Mouse (Mus musculus) midbrain, postnatal 0 days (tissue): ENCODE data around the gene Grrp1. TPM values are rescaled to one million over a fixed set of nuclear protein-coding genes. Genes with fewer than 3 reads are reported as not detected.

Experiments used
- ATAC-seq: fragments of 200-750 bp; cut with Nextera tagmentation; 2 replicates; pipeline ENCODE4 v1.8.0; 2017; ENCODE audit warnings: moderate number of reproducible peaks, mild to moderate bottlenecking, moderate TSS enrichment, moderate library complexity; ENCODE audit not compliant: low FRiP score
- DNase-seq: peaks from one replicate; pipeline ENCODE4 v3.0.0-alpha.2; 2015; ENCODE audit warnings: low spot score
- H3K27ac ChIP-seq: fragments of 300-500 bp; sonication (generic); 2 replicates; pipeline ENCODE4 v1.5.1; 2014; ENCODE audit warnings: low read depth, mild to moderate bottlenecking, low read length, mixed read lengths
- H3K27me3 ChIP-seq: fragments of 300-500 bp; sonication (generic); 2 replicates; pipeline ENCODE4 v1.6.1; 2014; ENCODE audit warnings: low read length, control low read depth, mixed read lengths; ENCODE audit not compliant: insufficient read depth
- H3K36me3 ChIP-seq: fragments of 300-500 bp; sonication (generic); 2 replicates; pipeline ENCODE4 v1.6.1; 2014; ENCODE audit warnings: low read length, control low read depth, mixed read lengths; ENCODE audit not compliant: insufficient read depth
- H3K4me1 ChIP-seq: fragments of 300-500 bp; sonication (generic); 2 replicates; pipeline ENCODE4 v1.6.1; 2014; ENCODE audit warnings: mild to moderate bottlenecking, control low read depth, antibody characterized with exemption, low read length, mixed read lengths; ENCODE audit not compliant: insufficient read depth
- H3K4me2 ChIP-seq: fragments of 300-500 bp; sonication (generic); 2 replicates; pipeline ENCODE4 v1.6.1; 2014; ENCODE audit warnings: low read depth, mild to moderate bottlenecking, low read length, mixed read lengths; ENCODE audit not compliant: poor library complexity, severe bottlenecking
- H3K4me3 ChIP-seq: fragments of 300-500 bp; sonication (generic); 2 replicates; pipeline ENCODE4 v1.5.1; 2014; ENCODE audit warnings: low read depth, mild to moderate bottlenecking, low read length, moderate library complexity
- H3K9ac ChIP-seq: fragments of 300-500 bp; sonication (generic); replicated peaks from 2 replicates; pipeline ENCODE4 v1.6.1; 2014; ENCODE audit warnings: mild to moderate bottlenecking, low read length, moderate library complexity, mixed read lengths; ENCODE audit not compliant: poor library complexity, severe bottlenecking
- H3K9me3 ChIP-seq: fragments of 300-500 bp; sonication (generic); 2 replicates; pipeline ENCODE4 v1.6.1; 2016; ENCODE audit warnings: low read length, control low read depth
- CTCF ChIP-seq: IDR thresholded peaks from 2 replicates; pipeline ENCODE4 v1.5.1; 2016; ENCODE audit warnings: antibody characterized with exemption, mild to moderate bottlenecking
- WGBS: fragments of 180-500 bp; shearing (Covaris S2); extraction: QIAGEN DNeasy Blood & Tissue Kit; methylation state at CpG from one replicate; pipeline ENCODE4 v1.1.7; 2014; 5-methylcytosine and 5-hydroxymethylcytosine counted together
- polyA plus RNA-seq: library from polyadenylated mRNA; unstranded; fragments of >200 nt; fragmentation: Nextera tagmentation; extraction: Ambion mirVana; gene quantifications from 2 replicates; pipeline ENCODE4 v1.2.1, GENCODE M21; 2015
- total RNA-seq: library from RNA; depleted of rRNA; stranded (reverse); fragments of >200 nt; gene quantifications from 2 replicates; pipeline ENCODE4 v1.2.3, GENCODE M21; 2014

Gene Grrp1
- total and polyA plus RNA-seq, 2 experiments from 2014 or later: 17.8 to 27.1 TPM

DNA sequence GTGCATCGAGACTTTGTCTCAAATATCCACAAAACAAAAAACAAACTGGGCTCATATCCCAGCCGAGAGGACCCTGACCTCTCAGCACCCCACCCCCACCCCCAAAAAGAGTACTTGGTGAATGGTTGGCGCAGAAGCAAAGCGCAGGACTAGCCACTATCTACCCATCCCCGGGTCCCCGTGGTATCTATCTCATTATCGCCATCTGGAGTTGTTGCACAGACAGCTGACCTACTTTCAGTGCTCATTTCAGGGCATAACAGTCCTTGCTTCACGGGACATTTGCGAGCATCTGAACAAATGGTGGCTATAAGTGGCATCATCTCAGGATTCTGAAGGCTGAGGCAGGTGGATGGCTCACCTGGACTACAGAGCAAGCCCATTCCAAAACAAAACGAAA, 15.2 kb downstream of the Grrp1 start:
- Histone ChIP-seq H3K4me3 (no peak overlapping the region), H3K9me3 (no peaks in the 10 kb centered on the region), H3K27me3 (peaks cover 9% of the 10 kb centered on the region), H3K36me3 (no peaks in the 10 kb centered on the region), H3K9ac (no peak overlapping the region), H3K4me2 (peak overlapping the region; percentile 20; the same call in 1 of the 2 replicates), H3K27ac (no peak overlapping the region), H3K4me1 (no peaks in the 10 kb centered on the region)
- WGBS: 17% methylated on average over 10 of the region's 10 CpGs
- TF ChIP-seq CTCF: peak; percentile 8; the same call in 1 of the 2 replicates
- ATAC-seq (no peak), DNase-seq (no peak)

DNA sequence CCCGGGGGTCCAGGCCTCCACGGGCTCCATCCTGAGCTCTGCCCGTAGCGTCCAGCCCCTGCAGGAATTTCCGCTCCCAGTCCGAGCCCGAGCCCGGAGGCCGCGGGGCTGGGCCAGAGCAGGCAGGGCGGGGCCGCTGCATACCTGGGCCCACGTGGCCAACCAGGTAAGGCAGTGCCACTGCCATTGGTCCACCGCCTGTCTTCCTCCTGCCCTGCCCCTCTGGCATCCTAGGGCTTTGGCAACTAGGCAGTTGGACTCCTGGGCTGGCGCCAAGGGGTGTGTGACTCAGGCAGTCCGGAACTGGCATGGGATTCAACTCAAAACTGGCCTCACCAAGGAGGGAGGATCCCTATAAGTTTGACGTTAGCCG, 15.6 kb downstream of the Grrp1 start, which contains the start of gene Cnksr1:
TSS of gene Cnksr1 (minus strand) at position 121 of the 373 bp plus-strand sequence.
- DNase-seq (peak; percentile 61), ATAC-seq (no peak)
- Histone ChIP-seq H3K27ac (no peak within 1 kb of the TSS), H3K4me1 (no peaks in the 10 kb centered on the region), H3K4me3 (no peak within 1 kb of the TSS), H3K27me3 (peaks cover 9% of the 10 kb centered on the region), H3K36me3 (no peaks in the 10 kb centered on the region), H3K9me3 (no peaks in the 10 kb centered on the region), H3K4me2 (peak within 1 kb of the TSS; percentile 20; the same call in 1 of the 2 replicates), H3K9ac (no peak within 1 kb of the TSS)
- TF ChIP-seq CTCF: no peak
- WGBS: 3% methylated on average over 18 of the region's 18 CpGs

DNA sequence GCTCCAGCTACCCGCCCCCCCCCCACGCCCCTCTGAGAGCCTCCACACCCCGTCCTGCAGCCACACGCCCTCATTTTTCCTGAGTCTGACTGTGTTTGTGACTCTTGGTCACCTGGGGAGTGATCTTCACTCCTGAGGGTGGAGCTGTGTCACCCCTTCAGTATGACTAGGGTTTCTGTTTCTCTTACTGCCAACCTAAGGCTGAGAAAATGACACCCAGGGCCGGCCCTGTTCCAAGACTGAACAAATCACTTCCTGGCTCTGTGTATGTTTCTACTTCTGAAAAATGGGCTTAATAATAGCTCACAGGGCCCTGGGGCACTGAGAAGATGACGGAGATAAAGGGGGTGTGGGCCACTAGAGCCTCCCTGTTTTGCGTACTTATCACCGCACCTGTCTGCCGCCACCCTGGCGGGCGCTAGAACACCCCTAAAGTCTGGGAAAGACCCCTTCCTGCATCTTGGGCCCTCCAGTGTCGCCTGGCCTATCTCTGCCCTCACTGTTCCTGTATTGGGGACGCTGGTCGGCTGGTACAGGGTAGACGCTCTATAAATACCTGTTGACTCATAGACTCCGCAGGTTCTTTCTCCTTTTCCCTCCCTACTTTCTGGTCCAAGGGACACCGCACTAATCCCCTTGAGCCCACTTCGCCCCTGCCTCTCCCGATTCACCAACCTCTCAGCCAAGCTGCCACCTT, 16.2 kb downstream of the Grrp1 start:
- WGBS: 30% methylated on average over 19 of the region's 19 CpGs
- Histone ChIP-seq H3K27ac (no peak overlapping the region), H3K4me2 (peak overlapping the region; percentile 20; the same call in 1 of the 2 replicates), H3K9me3 (no peaks in the 10 kb centered on the region), H3K27me3 (peaks cover 9% of the 10 kb centered on the region), H3K36me3 (no peaks in the 10 kb centered on the region), H3K9ac (no peak overlapping the region), H3K4me3 (no peak overlapping the region), H3K4me1 (no peaks in the 10 kb centered on the region)
- TF ChIP-seq CTCF: no peak
- no peak for ATAC-seq
- no peak for DNase-seq

DNA sequence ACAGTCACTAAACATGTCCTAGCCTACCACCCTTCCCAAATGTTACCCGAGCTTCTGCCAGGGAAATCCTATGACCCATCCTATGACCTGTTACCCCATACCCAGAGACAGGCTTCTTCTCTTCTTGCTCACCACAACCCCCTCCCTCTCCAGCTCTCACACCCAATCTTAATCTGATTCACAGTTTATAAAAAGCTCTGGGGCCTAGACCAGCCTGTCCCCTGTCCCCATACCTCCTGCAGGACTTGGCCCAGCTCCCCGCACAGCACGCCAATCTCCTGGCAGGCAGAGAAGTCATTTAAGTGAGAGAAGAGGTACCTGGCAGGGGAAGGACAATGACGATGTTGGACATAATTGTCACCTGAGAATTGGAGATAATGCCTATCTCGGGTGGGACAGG, 19.0 kb downstream of the Grrp1 start:
- no peak for DNase-seq
- Histone ChIP-seq H3K27me3 (peaks cover 9% of the 10 kb centered on the region), H3K9me3 (no peaks in the 10 kb centered on the region), H3K27ac (no peak overlapping the region), H3K36me3 (no peaks in the 10 kb centered on the region), H3K4me3 (no peak overlapping the region), H3K9ac (no peak overlapping the region), H3K4me1 (no peaks in the 10 kb centered on the region), H3K4me2 (no peak overlapping the region)
- 75% methylated on average over 5 of the region's 5 CpGs for WGBS
- no peak for ATAC-seq
- TF ChIP-seq CTCF: no peak

DNA sequence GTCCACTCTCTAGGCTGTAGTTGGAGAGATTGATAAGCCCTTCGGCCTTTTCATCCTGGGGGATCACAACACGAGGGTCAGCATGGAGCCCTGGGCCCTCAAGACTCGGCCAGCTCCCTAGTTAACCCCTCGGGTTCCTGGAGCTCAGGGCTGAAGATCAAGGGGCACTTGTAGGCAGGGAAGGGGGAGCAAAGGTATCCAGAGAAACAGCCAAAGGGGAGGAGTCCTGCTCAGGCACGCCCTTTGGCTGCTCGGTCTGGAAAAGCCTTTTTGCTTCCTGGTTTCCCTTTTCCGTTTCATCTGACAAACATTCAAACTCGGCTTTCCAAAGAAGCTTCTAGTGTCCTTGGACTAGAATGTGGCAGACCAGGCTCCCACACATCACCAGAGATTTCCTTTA, 23.5 kb downstream of the Grrp1 start:
- 44% methylated on average over 8 of the region's 8 CpGs for WGBS
- no peaks in the 10 kb centered on the region for H3K27me3 ChIP-seq
- no peak overlapping the region for H3K9ac ChIP-seq
- H3K36me3 ChIP-seq: no peaks in the 10 kb centered on the region
- ATAC-seq (no peak), DNase-seq (no peak)
- H3K4me2 ChIP-seq: no peak overlapping the region
- H3K4me3 ChIP-seq: no peak overlapping the region
- no peak overlapping the region for H3K27ac ChIP-seq
- H3K9me3 ChIP-seq: no peaks in the 10 kb centered on the region
- H3K4me1 ChIP-seq: no peaks in the 10 kb centered on the region
- TF ChIP-seq CTCF: no peak

DNA sequence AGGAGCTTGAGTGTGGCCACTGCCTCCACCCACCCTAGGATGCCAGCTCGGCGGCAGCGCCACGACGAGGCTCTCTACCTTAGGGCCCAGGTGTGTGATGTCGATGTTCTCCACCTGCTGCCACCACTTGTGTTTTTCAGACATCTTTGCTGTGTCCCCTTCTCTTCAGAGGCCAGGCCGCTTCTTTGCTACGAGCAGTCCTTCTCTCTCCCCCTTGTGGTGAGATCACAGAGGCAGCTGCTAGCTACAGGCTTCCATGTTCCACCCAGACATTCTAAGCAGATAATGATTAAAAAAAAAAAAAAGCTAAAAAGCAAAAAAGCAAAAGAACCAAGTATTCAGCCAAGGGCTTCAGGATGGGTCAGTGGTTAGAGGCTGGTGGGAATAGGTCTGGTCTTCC, 26.7 kb downstream of the Grrp1 start, which contains the start of gene Catsper4:
TSS of gene Catsper4 (minus strand) at position 190 of the 400 bp plus-strand sequence.
- 76% methylated on average over 8 of the region's 8 CpGs for WGBS
- Histone ChIP-seq H3K9ac (no peak within 1 kb of the TSS), H3K4me2 (no peak within 1 kb of the TSS), H3K4me3 (no peak within 1 kb of the TSS), H3K27ac (no peak within 1 kb of the TSS), H3K36me3 (no peaks in the 10 kb centered on the region), H3K27me3 (no peaks in the 10 kb centered on the region), H3K4me1 (no peaks in the 10 kb centered on the region), H3K9me3 (no peaks in the 10 kb centered on the region)
- TF ChIP-seq CTCF: peak; percentile 64
- ATAC-seq: no peak
- peak; percentile 40 for DNase-seq
